Mouse (Mus musculus): Measurements from ENCODE around the gene Slc35e2.
"Not testable (repeated sequence)": the region's sequence is repeated elsewhere in the genome, so short reads cannot be mapped to it uniquely, and the experiment has no call there.

The Slc35e2 gene

GRCm38 (mm10) chr4:155601091-155601996 lies at the start of gene Slc35e2:
Slc35e2 (plus strand) TSS chr4:155601416.
- peak; percentile 95 for DNase-seq

GRCm38 (mm10) chr4:155552917-155553532 lies 48.2 kb upstream of the Slc35e2 start:
- no peak for DNase-seq

- DNase-seq, result no peak
Observed at GRCm38 (mm10) chr4:155554880-155555279, 46.3 kb upstream of the Slc35e2 start.

- no peak for DNase-seq
Observed at GRCm38 (mm10) chr4:155555464-155555863, 45.8 kb upstream of the Slc35e2 start.

GRCm38 (mm10) chr4:155559454-155559853 lies 41.8 kb upstream of the Slc35e2 start:
- no peak for DNase-seq

- no peak for DNase-seq
Observed at GRCm38 (mm10) chr4:155560932-155561331, 40.3 kb upstream of the Slc35e2 start.

- DNase-seq, result no peak
Observed at GRCm38 (mm10) chr4:155561661-155562442, 39.4 kb upstream of the Slc35e2 start, which contains the start of gene Nadk. Nadk (plus strand) TSS chr4:155562378.

- DNase-seq, result peak; percentile 31
Observed at GRCm38 (mm10) chr4:155562725-155563399, 38.4 kb upstream of the Slc35e2 start.

GRCm38 (mm10) chr4:155563400-155564231 lies 37.6 kb upstream of the Slc35e2 start:
- DNase-seq, result peak; percentile 99

- DNase-seq, result peak; percentile 22
Observed at GRCm38 (mm10) chr4:155564315-155565069, 36.7 kb upstream of the Slc35e2 start.

GRCm38 (mm10) chr4:155566555-155566954 lies 34.7 kb upstream of the Slc35e2 start:
- DNase-seq, result no peak

- peak; percentile 19 for DNase-seq
Observed at GRCm38 (mm10) chr4:155568170-155568569, 33.0 kb upstream of the Slc35e2 start.

GRCm38 (mm10) chr4:155568632-155569370 lies 32.4 kb upstream of the Slc35e2 start:
- no peak for DNase-seq

- DNase-seq, result no peak
Observed at GRCm38 (mm10) chr4:155569818-155570217, 31.4 kb upstream of the Slc35e2 start.

GRCm38 (mm10) chr4:155570315-155570714 lies 30.9 kb upstream of the Slc35e2 start:
- DNase-seq, result not testable (repeated sequence)

GRCm38 (mm10) chr4:155571442-155571841 lies 29.8 kb upstream of the Slc35e2 start:
- no peak for DNase-seq

- no peak for DNase-seq
Observed at GRCm38 (mm10) chr4:155573155-155573554, 28.1 kb upstream of the Slc35e2 start.

- no peak for DNase-seq
Observed at GRCm38 (mm10) chr4:155573876-155574275, 27.3 kb upstream of the Slc35e2 start.

GRCm38 (mm10) chr4:155574931-155575330 lies 26.3 kb upstream of the Slc35e2 start:
- DNase-seq, result no peak

- no peak for DNase-seq
Observed at GRCm38 (mm10) chr4:155575521-155575920, 25.7 kb upstream of the Slc35e2 start.

All from thymus, postnatal 25 days (tissue).